Mouse (Mus musculus) small intestine, adult 2 months (tissue): ENCODE results near the gene Tm9sf1. TPM values are rescaled to one million over a fixed set of nuclear protein-coding genes. Genes with fewer than 3 reads are reported as not detected.

Experiments
- H3K27ac ChIP-seq: fragments of 200-500 bp; 2 replicates; pipeline ENCODE4 v1.5.1; 2012; ENCODE audit warnings: low read depth, low read length, control low read depth, inconsistent platforms; ENCODE audit not compliant: insufficient read depth
- H3K27me3 ChIP-seq: fragments of 200-500 bp; 2 replicates; pipeline ENCODE4 v1.6.1; 2012; ENCODE audit warnings: mild to moderate bottlenecking, moderate library complexity, low read length, inconsistent platforms; ENCODE audit not compliant: control insufficient read depth, insufficient read depth
- H3K36me3 ChIP-seq: fragments of 200-500 bp; 2 replicates; pipeline ENCODE4 v1.6.1; 2012; ENCODE audit warnings: mild to moderate bottlenecking, low read length, control low read depth, inconsistent platforms; ENCODE audit not compliant: control insufficient read depth, insufficient read depth
- H3K4me1 ChIP-seq: fragments of 200-500 bp; 2 replicates; pipeline ENCODE4 v1.6.1; 2012; ENCODE audit warnings: low read length, inconsistent platforms, mixed read lengths; ENCODE audit not compliant: control insufficient read depth, insufficient read depth, insufficient read length
- H3K4me3 ChIP-seq: fragments of 200-500 bp; 2 replicates; pipeline ENCODE4 v1.5.1; 2012; ENCODE audit warnings: low read depth, mild to moderate bottlenecking, control low read depth, inconsistent platforms, low read length, moderate library complexity
- CTCF ChIP-seq: fragments of 200-500 bp; IDR thresholded peaks from 2 replicates; pipeline ENCODE4 v1.5.1; 2012; ENCODE audit warnings: low read depth, mild to moderate bottlenecking, control low read depth, inconsistent platforms, low read length, moderate library complexity, mixed read lengths; ENCODE audit not compliant: insufficient replicate concordance, insufficient read length; ENCODE audit errors: extremely low read depth
- POLR2A ChIP-seq: fragments of 200-500 bp; IDR thresholded peaks from 2 replicates; pipeline ENCODE4 v1.6.1; 2012; ENCODE audit warnings: low read depth, mild to moderate bottlenecking, control low read depth, inconsistent platforms, low read length, moderate library complexity
- WGBS: fragments of 180-500 bp; shearing (Covaris S2); methylation state at CpG from one replicate; pipeline ENCODE4 v1.1.7; 2018; 5-methylcytosine and 5-hydroxymethylcytosine counted together
- polyA plus RNA-seq: library from polyadenylated mRNA; depleted of rRNA; stranded (reverse); fragments of >200 nt; gene quantifications from 2 replicates; pipeline ENCODE4 v1.2.3, GENCODE M21; 2012

Tm9sf1 gene
- polyA plus RNA-seq, 1 experiment = 104 TPM

- Histone ChIP-seq H3K27me3 (no peaks in the 10 kb centered on the region), H3K27ac (no peak overlapping the region), H3K36me3 (peaks cover 12% of the 10 kb centered on the region), H3K4me3 (peak overlapping the region; percentile 83), H3K4me1 (peaks cover 2% of the 10 kb centered on the region)
- WGBS = under 1% methylated on average over 12 of the region's 12 CpGs
- TF ChIP-seq CTCF (no peak), POLR2A (no peak)
Measured at GRCm38 (mm10) chr14:55671486-55671832, 27.9 kb upstream of the Tm9sf1 start.

- no peak for TF ChIP-seq POLR2A
- no peak for TF ChIP-seq CTCF
- H3K4me1 ChIP-seq = peaks cover 13% of the 10 kb centered on the region
- H3K36me3 ChIP-seq = peaks cover 9% of the 10 kb centered on the region
- H3K4me3 ChIP-seq = no peak overlapping the region
- no peak overlapping the region for H3K27ac ChIP-seq
- 58% methylated on average over 2 of the region's 2 CpGs for WGBS
- no peaks in the 10 kb centered on the region for H3K27me3 ChIP-seq
Measured at GRCm38 (mm10) chr14:55660636-55661035, 17.0 kb upstream of the Tm9sf1 start.

GRCm38 (mm10) chr14:55659960-55660573 is 16.5 kb upstream of the Tm9sf1 start, which contains the start of gene Mdp1:
Gene Mdp1 (minus strand): TSS chr14:55660508.
- H3K27ac ChIP-seq = peak within 1 kb of the TSS; percentile 71
- H3K4me3 ChIP-seq = peak within 1 kb of the TSS; percentile 87
- H3K4me1 ChIP-seq = peaks cover 13% of the 10 kb centered on the region
- under 1% methylated on average over 39 of the region's 39 CpGs for WGBS
- TF ChIP-seq POLR2A (no peak; the same call in 1 of the 2 replicates), CTCF (peak; percentile 60)
- H3K36me3 ChIP-seq = peaks cover 9% of the 10 kb centered on the region
- H3K27me3 ChIP-seq = no peaks in the 10 kb centered on the region

GRCm38 (mm10) chr14:55658011-55658410 is 14.4 kb upstream of the Tm9sf1 start:
- Histone ChIP-seq H3K4me3 (peak overlapping the region; percentile 19; the same call in 1 of the 2 replicates), H3K27me3 (no peaks in the 10 kb centered on the region), H3K36me3 (peaks cover 5% of the 10 kb centered on the region), H3K27ac (peak overlapping the region; percentile 96), H3K4me1 (peaks cover 16% of the 10 kb centered on the region)
- WGBS = 36% methylated on average over 5 of the region's 5 CpGs
- TF ChIP-seq CTCF (peak; percentile 7; the same call in 1 of the 2 replicates), POLR2A (peak; percentile 12; the same call in 1 of the 2 replicates)

GRCm38 (mm10) chr14:55656935-55657334 is 13.3 kb upstream of the Tm9sf1 start:
- peaks cover 2% of the 10 kb centered on the region for H3K36me3 ChIP-seq
- no peak overlapping the region for H3K27ac ChIP-seq
- H3K27me3 ChIP-seq = no peaks in the 10 kb centered on the region
- TF ChIP-seq POLR2A (no peak), CTCF (no peak)
- 79% methylated on average over 3 of the region's 3 CpGs for WGBS
- H3K4me3 ChIP-seq = no peak overlapping the region
- H3K4me1 ChIP-seq = peaks cover 16% of the 10 kb centered on the region

- TF ChIP-seq CTCF (no peak), POLR2A (no peak)
- 90% methylated on average over 7 of the region's 7 CpGs for WGBS
- H3K36me3 ChIP-seq = 0 out of 2 replicates have a peak, but pooled peaks cover under 1% of the 10 kb centered on the region
- no peak overlapping the region for H3K4me3 ChIP-seq
- no peak overlapping the region for H3K27ac ChIP-seq
- H3K4me1 ChIP-seq = peaks cover 6% of the 10 kb centered on the region; the same call in 1 of the 2 replicates
- H3K27me3 ChIP-seq = no peaks in the 10 kb centered on the region
Measured at GRCm38 (mm10) chr14:55651528-55651927, 7.9 kb upstream of the Tm9sf1 start.

GRCm38 (mm10) chr14:55649884-55650283 is 6.3 kb upstream of the Tm9sf1 start, which contains the start of gene Tssk4:
Gene Tssk4 (plus strand): TSS chr14:55650184.
- Histone ChIP-seq H3K4me3 (no peak within 1 kb of the TSS), H3K4me1 (peaks cover 7% of the 10 kb centered on the region; the same call in 1 of the 2 replicates), H3K36me3 (peaks cover 1% of the 10 kb centered on the region; the same call in 1 of the 2 replicates), H3K27ac (no peak within 1 kb of the TSS), H3K27me3 (no peaks in the 10 kb centered on the region)
- WGBS = 91% methylated on average over 2 of the region's 2 CpGs
- TF ChIP-seq POLR2A (no peak), CTCF (no peak)
